Mouse (Mus musculus): Measurements from ENCODE around the gene Wfikkn1.
A peak's percentile ranks its signal among the peaks of the same experiment; 100 is the strongest.

DNA sequence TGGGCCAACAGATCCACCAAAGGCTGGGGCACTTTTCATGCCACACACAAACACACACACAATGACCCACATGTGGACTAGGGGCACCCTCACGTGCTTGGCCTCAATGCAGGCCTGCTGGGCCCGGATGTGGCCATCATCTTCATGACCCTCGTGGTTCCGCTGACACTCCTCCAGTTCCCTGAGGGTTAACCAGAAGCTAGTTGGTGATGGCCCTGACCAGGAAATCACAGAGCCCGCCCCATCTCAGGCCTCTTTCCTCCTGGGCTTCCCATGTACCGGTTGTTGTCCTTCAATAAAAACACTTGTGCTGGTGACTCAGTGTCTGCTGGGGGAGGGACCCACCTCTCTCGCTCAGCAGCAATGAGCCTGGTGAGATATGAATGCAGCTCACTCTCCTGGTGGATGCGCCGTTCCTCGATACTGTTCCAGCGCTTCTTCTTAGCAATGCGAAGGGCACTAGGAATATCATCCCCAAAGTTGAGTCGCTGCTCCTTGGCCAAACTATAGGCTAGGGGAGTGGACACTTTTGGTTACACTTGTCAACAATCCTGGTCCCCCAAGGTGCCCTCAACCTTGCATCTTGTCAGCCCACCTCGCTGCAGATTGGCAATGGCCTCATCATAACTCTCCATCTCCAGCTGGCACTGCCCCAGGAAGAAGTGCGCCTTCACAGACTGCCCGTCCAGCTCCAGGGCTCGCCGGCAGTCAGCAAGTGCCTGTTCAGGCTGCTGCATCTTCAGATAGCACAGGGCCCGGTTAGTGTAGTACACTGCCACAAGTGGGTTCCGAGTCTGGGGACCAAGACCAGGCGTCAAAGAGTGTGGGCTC lies 49.0 kb downstream of the Wfikkn1 start:
- peak; percentile 3 for TF ChIP-seq POLR2A (IDR thresholded peaks at IDR 0.05; ENCODE audit: insufficient read length, low read depth)
- TF ChIP-seq MAX (IDR thresholded peaks at IDR 0.05; ENCODE audit: low read depth): no peak
- no peak for TF ChIP-seq MYOG (IDR thresholded peaks at IDR 0.05; ENCODE audit: control insufficient read depth in 1 of 3, insufficient read depth in 1 of 3, insufficient read length in 2 of 3, low read depth in 2 of 3)

Measured in myocyte (in vitro differentiated cells).